Mouse (Mus musculus) spleen, adult 12 weeks (tissue): ENCODE measurements around the gene Pou2f3.

Experiments used
- DNase-seq: peaks from one replicate; pipeline ENCODE4 v3.0.0; 2022; ENCODE audit warnings: low spot score

Gene Pou2f3

GRCm38 (mm10) chr9:43231805-43232204, 21.6 kb upstream of the Pou2f3 start:
- DNase-seq = no peak

- no peak for DNase-seq
These were observed 20.7 kb upstream of the Pou2f3 start for GRCm38 (mm10) chr9:43230886-43231285.

GRCm38 (mm10) chr9:43229962-43230361, 19.8 kb upstream of the Pou2f3 start:
- no peak for DNase-seq

- DNase-seq = no peak
These were observed 19.3 kb upstream of the Pou2f3 start for GRCm38 (mm10) chr9:43229398-43229895.

GRCm38 (mm10) chr9:43228745-43229144, 18.6 kb upstream of the Pou2f3 start:
- DNase-seq = no peak

- no peak for DNase-seq
These were observed 17.5 kb upstream of the Pou2f3 start for GRCm38 (mm10) chr9:43227626-43228025.

GRCm38 (mm10) chr9:43226573-43227160, 16.5 kb upstream of the Pou2f3 start:
- DNase-seq = no peak

- DNase-seq = no peak
These were observed 15.3 kb upstream of the Pou2f3 start for GRCm38 (mm10) chr9:43225481-43225880.

- peak; percentile 34 for DNase-seq
These were observed 14.7 kb upstream of the Pou2f3 start for GRCm38 (mm10) chr9:43224771-43225355.

GRCm38 (mm10) chr9:43222429-43222715, 12.2 kb upstream of the Pou2f3 start:
- DNase-seq = no peak

GRCm38 (mm10) chr9:43221643-43222428, 11.7 kb upstream of the Pou2f3 start:
- peak; percentile 72 for DNase-seq

- no peak for DNase-seq
These were observed 742 bp upstream of the Pou2f3 start for GRCm38 (mm10) chr9:43210771-43211450.

GRCm38 (mm10) chr9:43206022-43206390, 4.2 kb downstream of the Pou2f3 start:
- DNase-seq = no peak

- no peak for DNase-seq
These were observed 4.7 kb downstream of the Pou2f3 start for GRCm38 (mm10) chr9:43205343-43206021.

GRCm38 (mm10) chr9:43200212-43200611, 10.0 kb downstream of the Pou2f3 start:
- DNase-seq = no peak

GRCm38 (mm10) chr9:43194001-43194400, 16.2 kb downstream of the Pou2f3 start:
- no peak for DNase-seq

- no peak for DNase-seq
These were observed 18.6 kb downstream of the Pou2f3 start for GRCm38 (mm10) chr9:43191561-43191960.

- no peak for DNase-seq
These were observed 21.2 kb downstream of the Pou2f3 start for GRCm38 (mm10) chr9:43189021-43189356.

- DNase-seq = no peak
These were observed 21.7 kb downstream of the Pou2f3 start for GRCm38 (mm10) chr9:43188309-43189020.

GRCm38 (mm10) chr9:43179614-43180013, 30.6 kb downstream of the Pou2f3 start:
- DNase-seq = no peak

- no peak for DNase-seq
These were observed 32.0 kb downstream of the Pou2f3 start for GRCm38 (mm10) chr9:43178172-43178571.

- no peak for DNase-seq
These were observed 43.1 kb downstream of the Pou2f3 start for GRCm38 (mm10) chr9:43167081-43167480.
